Mouse (Mus musculus): Measurements from ENCODE around the gene Fam8a1.
A peak's percentile ranks its signal among the peaks of the same experiment; 100 is the strongest.

Fam8a1 gene

GRCm38 (mm10) chr13:46669048-46669619, at the start of gene Fam8a1:
TSS of gene Fam8a1 (plus strand) at chr13:46669522.
- DNase-seq, result peak; percentile 81 to 93

DNA sequence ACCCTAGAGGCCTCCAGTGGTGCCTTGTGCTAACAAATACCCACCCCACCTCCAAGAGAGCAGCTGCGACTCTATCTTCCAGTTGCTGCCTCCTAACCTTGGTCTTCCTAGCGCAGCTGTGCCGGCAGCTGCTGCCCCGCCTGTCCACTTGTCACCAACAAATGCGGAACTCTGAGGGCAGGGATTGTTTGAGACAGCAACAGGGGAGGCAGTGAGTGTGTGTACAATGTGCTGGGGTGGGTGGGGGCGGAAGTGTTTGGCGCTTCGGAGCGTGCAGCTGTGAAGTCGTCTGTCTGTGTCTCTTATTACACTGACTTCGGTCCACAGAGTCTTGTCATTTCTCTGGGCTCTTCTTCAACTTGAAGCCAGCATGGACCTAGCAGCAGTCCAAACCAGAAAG, 49.7 kb upstream of the Fam8a1 start:
- DNase-seq, result peak; percentile 36 to 50

- DNase-seq, result no peak
Measured at GRCm38 (mm10) chr13:46620964-46621757, 48.2 kb upstream of the Fam8a1 start.

DNA sequence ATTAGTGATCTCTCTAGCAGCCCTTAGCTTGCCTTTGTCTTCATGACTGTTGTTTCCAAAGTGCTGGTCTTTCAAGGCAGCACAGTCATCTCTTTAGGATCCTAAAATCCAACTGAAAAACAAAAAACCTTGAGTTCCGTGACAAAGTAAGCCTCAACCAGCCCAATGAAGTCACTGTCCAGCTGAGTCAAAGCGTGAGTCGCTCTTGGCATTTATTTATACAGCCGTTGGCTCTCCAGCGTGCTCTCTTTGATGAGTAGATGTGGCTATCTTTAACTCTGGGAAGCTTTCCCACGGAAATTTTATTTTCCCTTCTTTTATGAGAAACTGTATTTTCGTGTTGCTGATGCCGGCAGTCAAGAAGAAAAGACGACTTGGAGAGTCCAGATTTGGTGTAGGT, 42.7 kb upstream of the Fam8a1 start:
- DNase-seq, result no peak

DNA sequence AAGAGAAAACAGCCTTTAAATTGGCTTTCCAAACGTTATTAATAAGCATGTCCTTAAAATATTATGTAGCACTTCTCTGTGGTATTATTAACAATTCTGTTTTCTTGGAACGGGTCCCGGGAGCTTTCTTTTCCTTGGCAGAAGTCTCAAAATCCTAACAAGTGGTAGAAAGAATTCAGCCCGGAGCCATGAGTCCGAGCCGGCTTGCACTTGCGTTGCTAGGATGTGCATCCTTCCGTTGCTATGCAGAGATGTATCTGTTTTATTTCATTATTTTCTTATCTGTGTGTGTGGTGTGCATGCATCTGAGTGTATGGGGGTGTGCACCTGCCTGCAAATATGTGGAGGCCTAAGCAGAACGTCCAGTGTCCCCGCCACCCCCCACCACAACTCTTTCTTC, 41.5 kb upstream of the Fam8a1 start:
- DNase-seq, result no peak

DNA sequence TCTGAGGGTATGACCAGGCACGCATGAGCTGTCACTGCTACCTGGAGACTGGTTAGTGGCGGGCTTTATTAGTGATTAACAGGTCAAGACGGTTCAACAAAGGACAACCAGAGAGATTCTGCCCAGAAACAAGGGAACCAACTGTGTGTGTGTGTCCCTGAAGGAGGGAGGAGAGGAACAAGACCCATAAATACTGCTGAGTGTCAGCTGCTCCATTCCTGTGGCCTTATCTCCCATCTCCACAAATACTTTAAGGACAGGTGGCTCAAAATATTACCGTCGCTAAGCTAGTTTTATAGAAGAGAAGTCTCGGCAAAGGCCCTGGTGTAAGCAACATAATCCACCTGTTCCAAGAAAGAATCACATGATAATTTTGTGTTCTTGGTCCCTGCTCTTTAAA, 39.9 kb upstream of the Fam8a1 start:
- no peak for DNase-seq

DNA sequence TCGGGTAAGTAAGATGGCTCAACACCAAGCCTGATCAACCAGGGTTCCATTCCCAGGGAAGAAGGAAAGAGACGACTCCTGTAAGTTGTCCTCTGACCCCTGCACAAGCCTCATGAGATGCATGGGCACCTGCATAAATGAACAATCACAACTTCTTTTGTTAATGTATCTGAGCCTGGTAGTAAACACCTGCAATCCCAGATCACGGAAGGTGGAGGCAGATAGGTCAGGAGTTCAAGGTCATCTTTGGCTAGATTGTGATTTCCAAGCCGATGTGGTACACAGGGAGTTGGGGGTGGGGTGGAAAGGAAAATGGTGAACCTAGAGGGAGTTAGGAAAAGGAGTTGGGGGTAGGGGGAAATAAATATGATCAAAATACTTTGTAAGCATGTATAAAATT, 36.5 kb upstream of the Fam8a1 start:
- DNase-seq, result no peak

- DNase-seq, result no peak
Measured at GRCm38 (mm10) chr13:46633320-46634132, 35.8 kb upstream of the Fam8a1 start.

GRCm38 (mm10) chr13:46634133-46634488, 35.2 kb upstream of the Fam8a1 start:
- peak in 1 of 2 experiments; percentile 5 for DNase-seq

GRCm38 (mm10) chr13:46640608-46641468, 28.5 kb upstream of the Fam8a1 start:
- DNase-seq, result no peak

DNA sequence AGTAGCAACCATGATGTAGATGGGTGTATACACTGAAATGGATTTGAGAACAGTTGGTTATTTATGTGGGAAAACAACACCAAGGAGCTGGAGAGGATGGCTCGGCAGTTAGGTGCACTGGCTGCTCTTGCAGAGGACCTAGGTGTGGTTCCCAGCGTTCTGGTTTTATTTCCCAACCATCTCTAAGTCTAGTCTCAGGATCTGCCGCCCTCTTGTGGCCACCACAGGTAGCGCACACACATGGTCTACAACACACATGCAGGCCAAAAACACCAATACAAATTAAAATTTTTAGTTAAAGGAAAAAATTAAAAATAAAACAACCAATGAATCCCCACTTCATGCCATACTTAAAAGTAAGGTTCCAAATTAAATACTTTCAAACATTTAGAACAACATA, 27.0 kb upstream of the Fam8a1 start:
- DNase-seq, result peak in 1 of 2 experiments; percentile 10

- no peak for DNase-seq
Measured at GRCm38 (mm10) chr13:46644175-46644574, 25.1 kb upstream of the Fam8a1 start.

- DNase-seq, result no peak
Measured at GRCm38 (mm10) chr13:46645476-46645875, 23.8 kb upstream of the Fam8a1 start.

GRCm38 (mm10) chr13:46651853-46652252, 17.5 kb upstream of the Fam8a1 start:
- no peak for DNase-seq

DNA sequence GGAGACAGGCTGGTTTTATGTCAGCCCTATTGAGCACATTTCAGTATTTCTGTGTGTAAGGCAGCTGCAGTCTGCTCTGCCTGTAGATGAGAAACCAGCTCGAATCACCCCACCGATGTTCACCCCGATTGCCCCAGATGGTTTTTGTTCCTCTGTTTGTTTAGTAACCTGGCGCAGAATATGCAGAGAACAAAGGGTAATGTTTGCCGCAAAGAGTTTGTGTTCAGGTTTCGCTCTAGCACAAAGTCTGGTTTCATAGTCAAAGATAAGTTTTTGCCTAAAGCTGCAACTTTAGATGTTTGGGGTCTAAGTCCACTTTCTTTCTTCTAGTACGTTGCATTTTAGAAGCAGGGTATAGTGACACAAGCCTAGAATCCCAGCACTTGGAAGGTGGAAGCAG, 16.7 kb upstream of the Fam8a1 start:
- DNase-seq, result no peak

- no peak for DNase-seq
Measured at GRCm38 (mm10) chr13:46653671-46654070, 15.7 kb upstream of the Fam8a1 start.

GRCm38 (mm10) chr13:46654566-46654965, 14.8 kb upstream of the Fam8a1 start:
- no peak for DNase-seq

- no peak for DNase-seq
Measured at GRCm38 (mm10) chr13:46659211-46659610, 10.1 kb upstream of the Fam8a1 start.

DNA sequence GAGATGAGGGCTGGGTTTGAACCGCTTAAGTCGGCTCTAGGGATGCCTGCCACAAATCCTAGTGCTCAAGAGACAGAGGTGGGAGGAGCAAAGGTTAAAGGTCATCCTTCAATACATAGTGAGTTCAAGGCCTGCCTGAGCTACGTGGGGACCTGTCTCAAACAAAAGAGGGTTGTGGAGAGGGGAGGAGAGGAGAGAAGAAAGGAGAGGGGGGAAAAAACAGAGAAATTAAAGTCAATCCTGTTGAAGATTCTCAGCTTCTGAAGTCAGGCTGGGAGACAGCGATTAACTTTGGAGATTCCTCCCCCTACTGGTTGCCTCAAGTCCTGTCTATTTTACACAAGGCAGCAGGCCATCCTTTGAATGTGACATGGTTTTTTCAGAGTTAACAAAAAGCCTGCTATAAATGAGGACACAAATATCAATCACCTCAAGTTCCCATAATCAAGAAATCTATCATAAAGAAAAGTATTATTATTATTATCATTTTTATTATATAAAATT, 5.8 kb upstream of the Fam8a1 start:
- DNase-seq, result no peak

DNA sequence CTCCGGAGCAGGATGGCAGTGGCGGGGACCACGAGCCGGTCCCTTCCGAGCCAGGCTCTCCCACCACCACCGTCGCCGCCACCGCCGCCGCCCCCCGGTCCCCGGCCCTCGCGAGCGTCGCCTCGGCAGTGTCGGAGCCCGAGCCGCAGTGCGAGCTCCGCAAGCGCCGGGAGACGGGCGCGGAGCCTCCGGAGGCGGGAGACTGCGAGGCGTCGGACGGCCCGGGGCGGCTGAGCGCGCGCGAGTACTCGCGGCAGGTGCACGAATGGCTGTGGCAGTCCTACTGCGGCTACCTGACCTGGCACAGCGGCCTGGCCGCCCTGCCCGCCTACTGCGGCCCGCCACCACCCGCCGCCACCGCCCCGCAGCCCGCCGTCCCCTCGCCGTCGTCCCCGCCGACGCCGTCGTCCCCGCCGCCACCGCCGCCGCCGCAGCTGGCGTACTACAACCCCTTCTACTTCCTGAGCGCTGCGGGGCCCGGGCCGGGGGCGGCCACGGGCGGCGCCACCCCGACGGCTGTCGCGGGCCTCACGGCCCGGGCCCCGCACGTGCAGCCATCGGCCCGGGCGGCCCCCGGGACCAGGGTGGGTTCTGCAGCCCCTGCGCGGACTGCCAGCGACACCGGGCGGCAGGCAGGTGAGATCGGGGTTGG, 424 bp downstream of the Fam8a1 start:
- peak; percentile 21 to 37 for DNase-seq

GRCm38 (mm10) chr13:46670514-46670913, 1.2 kb downstream of the Fam8a1 start:
- no peak for DNase-seq

DNA sequence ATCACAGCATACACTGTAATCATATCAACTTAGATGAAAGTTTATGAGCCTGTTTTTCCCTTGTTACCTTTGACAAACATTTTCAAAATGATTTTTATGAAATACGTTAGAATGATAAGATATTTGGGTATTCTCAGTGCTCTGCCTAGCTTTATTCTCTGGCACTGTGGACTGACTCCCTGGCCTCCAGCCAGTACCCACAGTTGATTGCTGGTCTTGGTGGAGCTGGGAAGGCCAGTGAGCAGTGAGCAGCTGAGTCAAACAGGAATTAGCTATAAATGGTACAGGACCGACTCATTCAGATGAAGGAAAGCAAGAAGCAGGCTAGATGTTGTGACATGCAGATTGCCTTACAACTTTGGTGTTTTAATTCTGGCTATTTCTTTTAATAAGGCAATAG, 5.3 kb downstream of the Fam8a1 start:
- no peak for DNase-seq
